Mouse (Mus musculus): ENCODE data around the gene Acsm2.
"Not testable (repeated sequence)": the region's sequence is repeated elsewhere in the genome, so short reads cannot be mapped to it uniquely, and the experiment has no call there.

The Acsm2 gene

DNA sequence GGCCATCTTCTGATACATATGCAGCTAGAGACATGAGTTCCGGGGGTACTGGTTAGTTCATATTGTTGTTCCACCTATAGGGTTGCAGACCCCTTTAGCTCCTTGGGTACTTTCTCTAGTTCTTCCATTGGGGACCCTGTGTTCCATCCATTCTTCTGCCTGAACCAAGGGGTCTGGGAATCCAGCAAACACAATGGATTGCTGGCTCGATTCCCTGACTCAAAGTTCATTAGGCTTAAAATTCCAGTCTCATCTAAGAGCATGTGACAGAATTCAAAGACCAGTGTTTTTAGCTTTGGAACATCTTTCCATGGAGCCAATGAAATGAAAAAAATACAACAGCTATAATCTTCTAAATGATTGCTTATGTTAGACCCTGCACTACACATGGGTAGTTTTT, 8.3 kb downstream of the Acsm2 start:
- DNase-seq (ENCODE audit: low spot score): not testable (repeated sequence)

DNA sequence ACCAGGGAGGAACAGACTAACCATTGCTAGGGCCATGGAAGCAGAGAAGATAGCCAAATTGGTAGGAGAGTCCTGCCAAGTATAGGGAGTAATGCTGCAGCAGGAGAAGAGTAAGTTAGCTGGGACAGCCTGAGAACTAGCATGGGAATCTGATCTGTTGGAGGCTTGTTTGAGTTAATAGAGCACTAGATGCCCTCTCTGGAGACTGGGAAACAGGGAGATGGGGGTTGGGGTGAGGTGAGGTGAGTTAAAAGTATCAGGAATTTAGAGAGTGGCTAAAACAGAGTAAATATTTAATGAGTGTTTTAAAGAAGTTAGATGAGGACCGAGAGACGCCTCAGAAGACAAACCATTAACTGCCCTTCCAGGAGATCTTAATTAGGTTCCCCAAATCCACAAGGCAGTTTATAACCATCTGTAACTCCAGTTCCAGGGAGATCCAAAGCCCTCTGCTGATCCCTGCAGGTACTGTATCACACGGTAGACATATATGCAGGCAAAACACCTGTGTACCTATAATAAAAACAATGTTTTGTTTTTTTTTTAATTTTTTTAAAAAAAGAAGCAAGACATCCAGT, 40.5 kb downstream of the Acsm2 start:
- no peak for DNase-seq (ENCODE audit: low spot score)

DNA sequence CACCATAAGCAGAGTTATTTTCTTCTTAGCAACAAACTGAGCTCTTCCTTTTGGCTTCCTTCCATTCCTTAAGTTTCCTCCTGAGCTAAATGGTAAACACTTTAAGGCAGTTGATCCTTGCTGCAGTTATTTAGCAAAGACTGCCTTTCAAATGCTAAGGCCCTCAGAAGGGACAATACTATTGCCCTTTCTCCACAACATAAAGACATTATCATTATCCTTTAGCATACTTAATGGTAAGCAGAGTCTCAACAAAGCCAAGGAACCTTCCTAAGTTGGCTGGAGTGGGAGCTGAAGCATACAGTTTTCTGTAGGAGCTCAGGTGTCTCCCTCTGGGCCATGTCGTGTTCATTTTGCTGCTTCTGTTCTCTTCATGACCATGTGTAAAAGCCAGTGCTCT, 41.2 kb downstream of the Acsm2 start:
- no peak for DNase-seq (ENCODE audit: low spot score)

DNA sequence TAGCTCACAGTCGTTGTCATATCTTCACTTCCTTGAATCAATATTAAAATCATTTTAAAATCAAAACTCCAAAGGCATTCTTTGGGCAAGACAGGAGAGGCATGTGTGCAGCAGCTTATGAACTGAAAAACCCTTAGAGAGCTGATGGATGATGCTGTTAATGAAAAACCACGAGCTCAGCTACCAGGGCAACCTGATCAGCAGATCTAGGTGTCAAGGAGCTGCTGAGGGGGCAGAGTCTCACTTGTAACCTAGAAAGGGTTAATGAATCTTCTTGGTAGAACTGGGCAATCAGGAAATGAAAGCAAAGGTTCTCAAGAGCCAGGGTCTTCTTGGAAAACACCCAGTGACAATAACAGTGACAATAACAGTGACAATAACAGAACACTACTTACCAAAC, 42.4 kb downstream of the Acsm2 start:
- no peak for DNase-seq (ENCODE audit: low spot score)

DNA sequence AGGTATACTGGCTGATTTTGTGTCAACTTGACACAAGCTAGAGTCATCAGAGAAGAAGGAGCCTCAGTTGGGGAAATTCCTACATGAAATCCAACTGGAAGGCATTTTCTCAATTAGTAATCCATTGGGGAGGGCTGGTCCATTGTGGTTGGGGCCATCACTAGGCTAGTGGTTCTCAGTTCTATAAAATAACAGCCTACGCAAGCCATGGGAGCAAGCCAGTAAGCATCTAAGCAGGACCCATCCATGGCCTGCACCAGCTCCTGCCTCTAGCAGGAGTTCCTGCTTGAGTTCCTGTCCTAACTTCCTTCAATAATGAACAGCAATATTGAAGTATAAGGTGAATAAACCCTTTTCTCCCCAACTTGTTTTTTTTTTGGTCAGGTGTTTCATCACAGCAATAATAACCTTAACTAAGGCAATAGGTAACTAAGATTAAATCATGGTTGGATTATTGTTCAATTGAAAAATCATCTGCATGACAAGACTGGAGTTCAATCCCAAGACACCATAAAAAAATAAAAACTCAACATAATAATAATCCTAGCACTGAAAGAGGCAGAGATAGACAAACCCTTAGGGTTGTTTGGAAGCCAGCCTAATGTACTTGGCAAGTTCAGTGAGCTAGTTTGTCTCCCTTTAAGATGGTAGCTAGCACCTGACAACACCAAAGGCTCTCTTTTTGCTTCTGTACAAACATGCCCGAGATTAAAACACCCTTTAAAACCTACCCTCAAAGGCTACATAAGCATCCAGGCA, 47.2 kb downstream of the Acsm2 start:
- no peak for DNase-seq (ENCODE audit: low spot score)

DNA sequence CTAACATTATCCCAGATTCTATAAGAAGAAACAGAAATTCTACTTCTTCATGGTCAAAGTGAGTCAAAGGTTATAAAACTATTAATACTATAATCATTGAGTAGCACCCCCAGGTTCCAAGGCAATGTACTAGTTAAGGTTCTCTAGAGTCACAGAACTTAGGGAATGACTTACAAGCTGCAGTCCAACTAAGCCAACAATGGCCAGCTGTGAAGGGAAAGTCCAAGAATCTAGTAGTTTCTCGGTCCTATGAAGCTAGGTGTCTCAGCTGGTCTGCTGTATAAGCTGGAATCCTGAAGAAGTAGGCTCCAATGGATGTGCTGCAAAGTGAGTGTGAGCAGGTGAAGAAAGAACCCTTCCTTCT, 47.8 kb downstream of the Acsm2 start:
- no peak for DNase-seq (ENCODE audit: low spot score)

DNA sequence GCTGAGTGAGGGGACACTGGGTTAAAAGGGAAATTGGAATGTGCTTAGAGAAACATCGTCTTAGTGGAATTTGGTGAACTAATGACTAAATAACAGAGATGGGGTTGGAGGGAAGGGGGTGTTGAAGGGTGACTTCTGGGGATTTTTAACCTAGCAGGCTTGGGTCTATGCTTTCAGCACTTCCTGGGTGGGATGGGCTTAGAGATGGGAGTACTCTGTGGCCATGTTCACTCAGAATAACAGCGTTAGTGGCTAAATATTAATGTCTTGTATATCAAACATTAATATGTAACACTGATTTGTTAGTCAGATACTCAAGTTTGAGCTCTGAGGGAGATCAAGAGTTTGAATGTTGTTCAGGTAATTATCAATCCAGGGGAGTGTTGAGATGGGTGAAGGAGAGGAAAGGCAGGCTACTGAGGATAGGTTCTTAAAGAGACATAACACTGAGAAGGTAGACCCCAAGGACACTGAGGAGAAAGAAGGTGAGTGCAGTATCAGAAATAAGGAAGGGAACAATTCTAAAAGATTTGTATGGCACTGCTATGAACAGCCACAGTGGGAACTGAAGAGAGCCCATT, 50.9 kb downstream of the Acsm2 start:
- DNase-seq (ENCODE audit: low spot score): no peak

DNA sequence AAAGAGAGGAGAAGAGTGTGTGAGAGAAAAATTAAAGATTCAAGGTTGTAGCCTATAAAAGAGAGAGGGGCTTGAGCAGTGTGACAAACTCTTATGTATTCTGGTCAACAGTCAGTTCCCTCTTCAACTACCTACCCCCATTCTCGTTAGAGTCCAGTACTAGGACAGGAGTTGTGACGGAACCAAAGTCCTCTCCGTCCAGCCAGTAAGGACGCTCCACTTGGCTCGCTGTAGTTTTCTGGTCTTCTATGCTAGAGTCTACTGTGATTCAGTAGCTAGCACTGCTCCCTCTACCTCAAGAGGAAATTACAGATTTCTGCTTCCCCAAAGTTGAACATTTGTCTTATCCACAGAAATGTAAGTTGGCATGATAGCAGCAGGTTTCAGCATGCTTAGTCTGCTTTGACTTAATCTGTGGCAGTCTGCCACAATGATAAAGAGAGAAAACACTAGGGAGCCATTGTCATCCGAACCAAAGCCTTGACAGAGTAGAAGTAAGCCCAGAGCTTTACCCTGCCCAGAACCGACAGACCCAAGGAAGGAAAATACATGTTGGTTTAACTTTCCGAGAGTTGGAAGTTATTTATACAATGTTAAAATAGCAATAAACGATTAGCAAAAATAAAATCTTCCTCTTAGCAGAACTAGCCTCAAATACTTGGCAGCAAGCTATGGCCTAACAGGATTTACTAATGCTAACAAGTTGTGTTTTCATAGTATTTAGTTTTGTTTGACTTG, 52.0 kb downstream of the Acsm2 start:
- no peak for DNase-seq (ENCODE audit: low spot score)

DNA sequence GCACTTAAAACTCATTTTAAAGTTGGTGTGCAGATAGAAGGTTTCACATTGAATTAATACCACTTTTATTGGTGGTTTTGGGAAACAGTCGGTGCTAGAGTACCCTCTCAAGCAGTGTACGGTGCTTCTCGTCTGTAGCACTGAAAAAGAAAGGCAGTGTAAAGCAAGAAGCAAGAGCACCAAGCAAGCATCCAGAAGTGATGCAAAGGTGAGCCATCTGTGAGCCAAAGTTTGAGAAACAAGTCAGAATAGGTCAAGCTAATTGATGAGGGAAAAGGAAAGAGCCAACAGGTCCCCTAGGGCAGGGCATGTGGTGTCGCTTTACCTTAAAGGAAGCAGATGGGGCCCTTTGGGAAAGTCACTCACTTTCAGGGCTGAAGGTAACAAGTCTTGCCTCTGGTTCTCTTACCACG, 52.5 kb downstream of the Acsm2 start, which contains the start of gene Acsm1:
Gene Acsm1 (plus strand): TSS at position 363 of the 413 bp plus-strand sequence.
- no peak for DNase-seq (ENCODE audit: low spot score)

DNA sequence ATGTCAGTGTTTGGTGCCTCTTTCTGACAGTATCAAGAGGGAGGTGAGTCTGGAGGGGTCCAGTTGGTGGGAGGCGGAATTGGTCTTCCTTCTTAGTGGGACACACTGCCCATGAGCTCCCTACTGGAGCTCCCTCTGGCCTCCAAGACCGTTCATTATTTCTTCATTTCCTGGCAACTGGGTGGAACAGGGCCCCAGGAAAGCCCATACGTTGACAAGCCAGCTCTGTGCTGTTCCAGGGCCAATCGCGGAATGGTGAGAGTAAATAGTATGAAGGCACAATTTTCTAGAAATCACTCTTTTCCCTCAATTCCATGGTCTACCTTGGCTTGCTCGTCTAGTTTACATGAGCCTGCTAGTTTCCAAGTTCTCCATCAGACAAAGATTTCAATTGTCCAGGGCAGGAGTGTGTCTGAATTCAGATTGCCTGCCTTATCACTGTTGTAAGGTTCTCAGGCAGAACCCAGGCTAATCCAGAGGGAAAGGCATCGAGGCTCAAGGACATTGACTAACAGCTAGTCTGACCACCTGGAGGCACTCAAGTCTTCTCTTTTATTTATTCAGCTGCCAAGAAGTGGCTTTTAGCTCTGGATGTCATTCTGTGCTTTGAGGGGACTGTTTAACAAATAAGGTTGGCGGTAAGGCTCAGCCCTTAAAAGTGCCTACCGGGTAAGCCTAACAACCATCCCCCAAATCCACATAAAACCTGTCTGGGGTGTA, 53.8 kb downstream of the Acsm2 start:
- no peak for DNase-seq (ENCODE audit: low spot score)

DNA sequence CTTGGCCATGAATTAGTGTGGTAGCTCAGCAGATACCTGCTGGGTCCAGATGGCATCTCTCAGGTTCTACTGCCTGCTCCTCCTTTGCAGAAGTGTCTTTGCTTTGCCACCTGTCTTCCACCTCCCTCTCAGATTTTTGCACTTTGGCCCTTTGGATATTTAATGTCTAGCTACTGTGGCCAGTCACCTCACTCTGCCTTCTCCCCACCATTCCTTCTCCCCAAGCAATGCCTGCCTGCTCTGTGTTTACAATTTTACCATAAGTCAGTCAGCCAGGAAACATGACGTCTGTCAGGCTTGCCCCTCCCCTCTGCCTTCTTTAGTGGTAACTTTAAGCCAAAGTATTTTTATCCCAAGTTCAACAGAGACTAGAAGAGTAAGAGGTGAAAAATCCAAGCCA, 62.4 kb downstream of the Acsm2 start:
- no peak for DNase-seq (ENCODE audit: low spot score)

DNA sequence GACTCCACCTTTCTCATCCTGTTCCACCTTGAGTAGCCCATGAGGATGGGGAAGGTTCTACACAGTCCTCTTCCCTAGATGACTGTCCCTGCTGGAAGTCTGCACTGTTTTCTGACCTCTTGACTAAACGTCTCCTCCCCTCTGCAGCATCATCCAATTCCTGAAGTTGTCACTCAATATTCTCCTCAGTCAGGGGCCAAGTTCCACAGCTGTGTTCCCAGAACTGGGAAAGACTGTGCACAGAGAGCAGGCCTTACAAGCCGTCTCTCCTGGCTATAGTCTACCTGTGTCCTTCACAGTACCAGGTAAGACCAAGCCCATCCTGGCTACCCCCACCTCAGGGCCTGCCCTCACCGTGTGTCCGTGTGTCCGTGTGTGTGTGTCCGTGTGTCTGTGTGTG, 63.5 kb downstream of the Acsm2 start:
- DNase-seq (ENCODE audit: low spot score): no peak

DNA sequence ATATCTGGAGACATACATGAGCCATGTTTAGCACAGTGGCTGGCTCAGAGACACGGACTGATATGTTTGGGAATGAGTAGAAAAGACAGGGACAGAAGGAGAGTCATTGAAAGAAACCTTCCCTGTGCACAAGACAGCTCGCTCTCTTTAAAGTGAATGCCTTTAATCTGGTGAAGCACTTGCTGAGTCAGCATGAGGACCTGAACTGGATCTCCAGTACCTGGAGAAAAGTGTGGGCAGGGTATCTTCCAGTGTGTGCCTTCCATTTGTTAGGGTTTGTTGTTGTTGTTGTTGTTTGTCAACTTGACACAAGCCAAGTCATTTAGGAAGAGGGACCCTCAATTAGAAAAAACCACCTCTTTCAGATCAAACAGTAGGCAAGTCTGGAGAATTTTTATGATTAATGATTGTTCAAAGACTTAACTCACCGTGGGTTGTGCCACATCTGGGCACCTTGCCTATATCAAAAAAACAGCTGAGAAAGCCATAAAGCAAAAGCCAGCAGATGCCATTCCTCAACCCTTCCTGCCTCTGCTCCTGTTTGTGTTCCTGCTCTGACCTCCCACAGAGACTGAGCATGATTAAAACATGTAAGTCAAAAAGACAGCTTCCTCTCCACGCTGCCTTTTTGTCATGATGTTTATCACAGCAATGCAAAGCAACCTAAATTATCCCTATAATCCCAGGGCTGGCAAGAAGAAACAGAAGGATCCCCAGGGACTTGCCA, 64.2 kb downstream of the Acsm2 start:
- DNase-seq (ENCODE audit: low spot score): no peak

DNA sequence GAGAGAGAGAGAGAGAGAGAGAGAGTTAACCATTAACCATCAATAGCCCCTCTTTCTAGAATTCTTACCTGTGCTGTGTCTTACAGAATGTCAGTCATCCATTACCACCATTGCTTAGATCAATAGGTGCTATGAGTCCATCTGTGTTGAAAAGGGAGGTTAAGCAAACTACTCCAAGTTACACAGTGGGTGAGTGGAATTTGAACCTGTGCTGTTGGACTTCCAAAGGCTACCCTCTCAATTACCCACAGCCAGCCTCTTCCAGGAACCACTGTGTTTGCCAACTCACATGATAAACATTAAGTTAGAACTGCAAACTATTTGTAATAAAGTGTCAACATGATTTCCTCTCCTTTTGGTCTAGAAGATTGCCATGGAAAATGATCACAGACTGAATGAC, 66.0 kb downstream of the Acsm2 start:
- no peak for DNase-seq (ENCODE audit: low spot score)

DNA sequence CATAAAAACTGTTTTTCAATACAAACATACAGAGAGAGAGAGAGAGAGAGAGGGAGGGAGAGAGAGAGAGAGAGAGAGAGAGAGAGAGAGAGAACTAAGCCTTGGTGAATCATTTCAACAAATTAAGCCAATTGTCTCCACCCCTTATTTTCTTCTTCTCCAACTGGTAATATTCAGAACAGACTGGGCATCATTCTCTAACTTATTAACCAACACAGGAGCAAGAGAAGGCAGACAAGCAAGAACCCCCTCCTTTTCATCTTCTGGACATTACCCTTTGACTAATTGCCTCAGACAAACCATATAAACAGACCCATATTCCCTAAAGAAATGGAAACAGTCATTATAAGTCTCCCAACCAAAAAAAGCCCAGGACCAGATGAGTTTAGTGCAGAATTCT, 84.6 kb downstream of the Acsm2 start:
- no peak for DNase-seq (ENCODE audit: low spot score)

DNA sequence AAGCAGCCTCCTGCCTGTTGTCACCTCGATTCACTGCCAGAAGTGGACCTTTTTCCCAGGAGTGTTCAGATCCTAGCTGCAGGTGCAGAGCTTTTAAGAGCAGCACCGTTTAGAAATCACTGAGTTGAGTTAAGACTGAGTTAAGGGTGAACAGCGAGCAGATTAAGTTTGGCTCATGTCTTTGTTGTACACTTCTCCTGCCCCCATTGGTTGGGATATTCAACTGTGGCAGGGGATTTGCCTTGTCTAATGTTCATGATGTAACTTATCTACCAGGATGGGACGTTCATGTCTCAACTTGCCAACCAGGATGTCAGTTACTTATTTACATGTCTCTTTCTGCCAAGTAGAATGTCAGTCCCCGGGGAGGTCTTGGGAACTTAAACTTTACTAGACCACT, 88.2 kb downstream of the Acsm2 start:
- DNase-seq (ENCODE audit: low spot score): no peak
